Mouse (Mus musculus): Measurements from ENCODE around the gene Fthl17a.

Gene Fthl17a

DNA sequence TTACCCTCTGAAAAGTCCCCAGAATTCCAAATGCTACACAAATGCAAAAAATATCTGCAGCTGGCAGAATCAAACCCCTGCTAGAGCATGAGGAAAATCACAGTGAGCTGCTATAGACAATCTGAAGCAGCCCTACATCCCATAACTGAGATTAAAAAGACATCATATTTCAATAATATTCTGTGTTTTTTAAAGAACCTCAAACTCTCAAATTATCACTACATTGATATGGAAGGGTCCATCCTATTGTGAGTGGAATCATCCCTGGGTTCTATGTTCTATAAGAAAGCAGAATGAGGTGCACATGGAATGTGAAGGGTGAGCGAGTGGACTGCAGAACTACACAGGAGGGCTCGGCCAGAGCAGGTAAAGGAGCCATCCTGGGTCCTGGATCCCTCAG is at the start of gene Fthl17a:
Fthl17a (plus strand) TSS at position 301 of the 400 bp plus-strand sequence.
- DNase-seq (ENCODE audit: low spot score), result no peak

DNA sequence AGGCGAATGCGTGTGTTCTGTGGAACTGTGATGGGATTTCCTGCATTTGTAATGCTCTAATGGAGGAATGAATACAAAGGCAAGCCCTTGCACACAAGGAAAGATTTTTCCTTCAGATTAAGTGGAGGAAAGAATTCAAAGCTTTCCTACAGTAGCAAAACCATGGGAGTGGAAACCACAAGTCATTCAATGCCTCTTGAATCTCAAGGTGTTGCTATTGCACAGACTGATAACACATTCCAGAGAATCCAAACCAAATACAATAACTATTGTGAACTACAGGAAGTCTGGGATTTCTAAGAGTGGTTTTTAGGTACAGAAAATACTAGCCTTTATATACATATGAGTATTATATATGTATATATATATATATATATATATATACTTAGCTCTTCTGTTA is 42.5 kb upstream of the Fthl17a start:
- no peak for DNase-seq (ENCODE audit: low spot score)

DNA sequence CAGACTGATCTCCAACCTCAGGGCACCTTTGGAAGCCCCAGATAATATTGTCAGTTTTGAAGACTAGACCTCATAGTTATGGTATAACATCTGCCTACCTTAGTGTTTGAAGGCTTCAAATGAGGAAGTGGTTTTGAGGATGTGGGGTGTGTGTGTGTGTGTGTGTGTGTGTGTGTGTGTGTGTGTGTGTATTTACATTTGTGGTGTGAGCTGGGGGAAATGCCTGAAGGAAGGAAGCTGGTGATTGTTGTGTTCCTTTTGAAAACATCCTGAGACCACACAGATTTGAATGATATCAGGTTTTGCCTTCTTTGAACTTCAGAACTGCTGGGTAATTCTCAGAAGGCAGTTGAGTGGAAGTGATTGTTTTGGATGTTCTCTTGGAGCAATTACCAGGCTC is 22.6 kb upstream of the Fthl17a start:
- no peak for DNase-seq (ENCODE audit: low spot score)

DNA sequence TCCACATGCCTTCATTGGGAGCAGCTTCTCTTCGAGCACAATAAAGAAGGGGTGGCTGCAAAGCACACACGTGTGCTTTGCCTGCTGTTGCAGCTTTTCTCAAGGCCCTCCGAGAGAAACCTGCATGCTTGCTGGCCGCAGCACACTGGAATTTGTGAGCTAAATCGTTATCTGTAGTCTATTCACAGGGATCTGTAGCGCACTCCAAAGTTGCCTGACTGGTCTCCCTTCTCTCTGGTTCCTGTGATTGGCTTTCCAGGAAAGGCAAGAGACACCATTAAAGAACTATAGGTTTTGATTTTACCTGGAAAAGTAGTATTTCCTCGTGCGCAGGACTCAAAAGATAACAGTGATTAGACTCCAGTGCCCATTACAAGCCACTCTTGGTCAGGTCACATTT is 22.3 kb downstream of the Fthl17a start:
- no peak for DNase-seq (ENCODE audit: low spot score)

DNA sequence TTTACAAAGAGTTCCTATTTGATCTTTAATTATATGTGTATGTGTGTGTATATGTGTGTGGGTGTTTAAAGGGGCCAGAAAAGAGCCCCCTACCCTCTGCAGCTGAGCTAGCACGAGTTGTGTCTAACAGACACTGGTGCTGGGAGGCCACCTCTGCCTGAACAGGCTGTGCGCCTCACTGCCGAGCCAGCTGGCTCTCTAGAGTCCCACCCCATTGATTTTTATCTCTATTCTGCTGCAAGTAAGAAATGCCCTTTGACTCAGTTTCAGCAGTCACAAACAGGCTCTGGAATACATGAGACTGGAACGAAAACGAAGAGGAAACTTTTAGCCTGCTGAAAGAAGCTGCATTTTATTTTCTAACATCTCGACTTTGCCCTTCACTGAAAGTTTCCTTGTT is 22.8 kb downstream of the Fthl17a start:
- DNase-seq (ENCODE audit: low spot score), result no peak

DNA sequence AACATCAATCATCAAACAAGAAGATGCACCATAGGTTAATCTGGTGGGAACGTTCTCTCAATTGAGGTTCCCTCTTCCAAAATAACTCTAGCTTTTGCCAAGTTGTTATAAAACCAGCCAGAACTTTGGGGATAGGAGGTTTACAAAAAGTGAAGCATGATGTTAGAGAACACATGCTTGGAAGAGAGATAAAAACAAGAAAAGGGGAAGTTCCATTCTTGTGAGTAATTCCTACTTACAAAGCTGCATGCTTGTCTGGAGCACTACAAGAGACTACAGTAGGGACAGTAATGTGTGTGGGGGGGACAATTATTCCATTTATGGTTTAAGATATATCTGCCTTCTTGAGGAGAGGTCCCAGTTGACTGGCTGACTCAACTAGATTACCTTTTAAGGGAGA is 40.4 kb downstream of the Fthl17a start:
- no peak for DNase-seq (ENCODE audit: low spot score)

DNA sequence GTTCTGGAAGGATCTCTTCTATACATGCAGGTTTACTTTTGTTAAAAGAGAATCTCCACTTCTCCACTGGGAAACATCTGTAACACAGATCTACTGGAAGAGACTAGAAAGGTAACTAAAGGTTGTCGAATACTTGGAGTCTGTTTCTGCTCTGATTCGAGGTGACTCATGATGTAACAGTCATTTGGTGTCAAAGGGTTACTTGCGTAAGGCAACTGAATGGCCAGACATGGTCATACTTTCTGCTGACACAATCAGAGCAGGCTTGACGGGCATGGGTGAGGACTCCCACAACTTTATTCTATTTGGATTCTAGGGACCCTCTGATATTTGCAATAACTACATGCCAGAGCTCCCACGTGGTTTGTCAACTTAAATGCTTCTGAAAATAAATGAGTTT is 43.3 kb downstream of the Fthl17a start:
- no peak for DNase-seq (ENCODE audit: low spot score)

DNA sequence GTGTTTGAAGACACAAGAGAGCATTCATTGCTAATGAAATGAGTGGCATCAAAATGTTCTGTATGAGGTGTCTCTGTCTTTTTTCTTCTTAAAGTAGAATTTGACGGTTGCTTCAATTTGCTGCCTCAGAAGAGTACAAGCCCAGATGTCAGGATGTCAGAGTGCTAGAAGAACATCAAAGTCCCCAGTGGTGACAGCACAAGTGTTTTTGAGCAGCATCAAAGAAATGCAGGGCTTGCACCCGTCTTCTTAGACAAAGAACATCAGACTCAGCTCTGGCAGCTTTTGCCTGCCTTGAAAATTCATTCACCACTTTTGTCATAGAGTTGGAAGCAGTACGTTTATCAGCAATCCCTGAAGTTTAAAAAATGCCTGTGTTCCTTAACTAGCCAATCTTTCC is 44.5 kb downstream of the Fthl17a start:
- no peak for DNase-seq (ENCODE audit: low spot score)

DNA sequence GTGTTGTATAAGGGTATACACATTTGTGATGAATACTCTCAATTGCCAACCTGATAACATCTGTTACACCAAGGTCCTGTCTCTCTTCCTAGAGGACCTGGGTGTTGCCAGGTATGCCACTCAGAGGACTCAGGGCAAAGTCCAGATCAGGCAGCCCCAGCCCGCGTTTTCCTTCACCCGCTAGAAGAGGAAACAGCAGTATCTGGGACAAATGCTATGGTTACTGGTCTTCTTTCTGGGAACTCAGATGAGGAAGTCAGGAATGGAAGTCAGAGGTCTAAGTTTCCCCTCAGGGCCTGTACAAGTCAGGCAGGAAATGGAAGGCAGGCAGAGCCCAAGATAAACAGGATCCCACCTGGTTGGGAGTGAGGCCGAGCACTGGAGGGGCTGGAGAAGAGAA is 55.2 kb downstream of the Fthl17a start:
- DNase-seq (ENCODE audit: low spot score), result no peak

DNA sequence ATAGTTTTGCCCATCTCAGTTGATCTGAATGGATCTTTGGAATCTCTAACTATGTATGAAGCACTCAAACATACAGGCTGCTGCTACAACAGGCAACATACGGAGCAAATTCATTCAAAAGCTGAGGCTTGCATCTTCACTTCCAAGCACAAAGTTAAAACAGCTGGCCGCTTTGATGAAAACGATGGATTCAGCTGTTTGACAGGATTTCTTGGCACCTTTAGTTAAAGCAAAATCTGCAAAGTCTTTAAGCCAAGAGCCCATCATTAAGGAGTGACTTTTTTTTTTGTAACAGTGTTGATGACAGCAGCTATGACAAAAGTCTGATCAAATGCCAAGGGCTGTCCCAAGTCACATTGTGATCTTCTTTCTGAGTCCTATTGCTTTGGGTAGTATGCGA is 69.1 kb downstream of the Fthl17a start:
- no peak for DNase-seq (ENCODE audit: low spot score)

DNA sequence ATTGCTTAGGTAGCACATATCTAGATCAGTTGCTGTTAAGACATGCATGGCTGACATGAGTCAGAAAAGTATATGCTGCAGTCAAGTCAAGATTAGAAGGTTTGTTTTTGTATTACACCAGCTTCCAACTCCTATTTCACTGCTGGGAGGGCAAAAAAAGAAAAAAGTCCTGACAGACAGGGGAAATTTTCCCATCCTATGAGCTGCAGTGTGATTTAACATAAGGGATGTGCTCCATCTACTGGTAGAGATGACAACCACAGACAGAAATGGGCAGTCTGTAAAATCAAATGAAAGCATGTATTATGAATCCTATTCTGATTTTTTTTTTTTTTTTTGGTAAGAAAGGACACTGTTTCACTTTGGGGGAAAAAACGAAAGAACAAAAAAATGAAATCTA is 69.7 kb downstream of the Fthl17a start:
- no peak for DNase-seq (ENCODE audit: low spot score)

Measured in spleen, adult 12 weeks (tissue).